Mouse (Mus musculus): ENCODE data around the gene Pepd. TPM values are rescaled to one million over a fixed set of nuclear protein-coding genes. Genes with fewer than 3 reads are reported as not detected.

The Pepd gene
- polyA plus RNA-seq, 1 experiment from 2014 or later = 54.6 TPM

DNA sequence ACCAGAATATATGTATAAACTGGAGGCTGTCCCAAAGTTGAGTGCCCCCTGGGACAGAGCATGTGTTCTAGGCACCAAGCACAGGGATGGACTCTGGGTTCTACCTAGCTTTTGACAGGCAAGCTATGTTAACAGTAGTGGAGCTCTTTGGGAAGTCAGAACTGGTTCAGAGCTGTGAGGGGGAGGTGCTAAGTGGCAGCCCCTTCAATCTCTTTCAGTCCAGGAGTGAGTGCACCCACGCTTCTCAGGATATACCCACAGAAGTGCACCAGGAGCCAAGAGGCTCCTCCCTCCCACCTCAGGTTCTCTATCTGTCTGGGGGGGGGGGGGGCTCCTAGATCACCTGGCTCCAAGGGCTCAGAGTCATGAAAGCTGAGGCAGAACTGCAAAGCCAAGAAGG is 112.2 kb downstream of the Pepd start:
- no peak for ATAC-seq (ENCODE audit: low FRiP score)
- 76% methylated on average over 1 of the region's 1 CpGs for WGBS
- no peaks in the 10 kb centered on the region; the same call in 1 of the 2 replicates for H3K36me3 ChIP-seq

GRCm38 (mm10) chr7:35025409-35026275 is 113.5 kb downstream of the Pepd start:
- H3K4me1 ChIP-seq (replicated peaks) = peaks cover 16% of the 10 kb centered on the region
- no peak overlapping the region for H3K27ac ChIP-seq
- H3K4me3 ChIP-seq = no peak overlapping the region
- H3K27me3 ChIP-seq = no peaks in the 10 kb centered on the region
- WGBS = 56% methylated on average over 5 of the region's 5 CpGs
- H3K36me3 ChIP-seq = no peaks in the 10 kb centered on the region; the same call in 1 of the 2 replicates
- no peaks in the 10 kb centered on the region for H3K9me3 ChIP-seq
- ATAC-seq (ENCODE audit: low FRiP score) = peak; percentile 72
- no peak overlapping the region for H3K9ac ChIP-seq
- no peak overlapping the region for H3K4me2 ChIP-seq

More for the DNA sequence above, 112.2 kb downstream of the Pepd start:
- no peak overlapping the region for H3K9ac ChIP-seq
- no peak overlapping the region for H3K27ac ChIP-seq
- H3K4me3 ChIP-seq = no peak overlapping the region
- H3K4me1 ChIP-seq (replicated peaks) = peaks cover 22% of the 10 kb centered on the region
- H3K27me3 ChIP-seq = no peaks in the 10 kb centered on the region
- H3K9me3 ChIP-seq = no peaks in the 10 kb centered on the region
- no peak overlapping the region for H3K4me2 ChIP-seq

GRCm38 (mm10) chr7:35026276-35026630 is 114.1 kb downstream of the Pepd start:
- Histone ChIP-seq H3K27me3 (no peaks in the 10 kb centered on the region), H3K36me3 (peaks cover 1% of the 10 kb centered on the region; the same call in 1 of the 2 replicates), H3K27ac (no peak overlapping the region), H3K4me3 (no peak overlapping the region), H3K9me3 (no peaks in the 10 kb centered on the region), H3K4me1 (replicated peaks) (peaks cover 13% of the 10 kb centered on the region), H3K9ac (no peak overlapping the region), H3K4me2 (no peak overlapping the region)
- ATAC-seq (ENCODE audit: low FRiP score) = 0 out of 2 replicates have a peak, but pooled peaks have one; percentile 2
- 75% methylated on average over 4 of the region's 4 CpGs for WGBS

- WGBS = 67% methylated on average over 3 of the region's 3 CpGs
- H3K4me1 ChIP-seq (replicated peaks) = peaks cover 13% of the 10 kb centered on the region
- no peak overlapping the region for H3K4me3 ChIP-seq
- no peak overlapping the region for H3K4me2 ChIP-seq
- ATAC-seq (ENCODE audit: low FRiP score) = no peak
- peaks cover 7% of the 10 kb centered on the region for H3K36me3 ChIP-seq
- no peak overlapping the region for H3K9ac ChIP-seq
- no peaks in the 10 kb centered on the region for H3K9me3 ChIP-seq
- no peaks in the 10 kb centered on the region for H3K27me3 ChIP-seq
- H3K27ac ChIP-seq = no peak overlapping the region
Measured at GRCm38 (mm10) chr7:35026838-35027291, 114.7 kb downstream of the Pepd start.

DNA sequence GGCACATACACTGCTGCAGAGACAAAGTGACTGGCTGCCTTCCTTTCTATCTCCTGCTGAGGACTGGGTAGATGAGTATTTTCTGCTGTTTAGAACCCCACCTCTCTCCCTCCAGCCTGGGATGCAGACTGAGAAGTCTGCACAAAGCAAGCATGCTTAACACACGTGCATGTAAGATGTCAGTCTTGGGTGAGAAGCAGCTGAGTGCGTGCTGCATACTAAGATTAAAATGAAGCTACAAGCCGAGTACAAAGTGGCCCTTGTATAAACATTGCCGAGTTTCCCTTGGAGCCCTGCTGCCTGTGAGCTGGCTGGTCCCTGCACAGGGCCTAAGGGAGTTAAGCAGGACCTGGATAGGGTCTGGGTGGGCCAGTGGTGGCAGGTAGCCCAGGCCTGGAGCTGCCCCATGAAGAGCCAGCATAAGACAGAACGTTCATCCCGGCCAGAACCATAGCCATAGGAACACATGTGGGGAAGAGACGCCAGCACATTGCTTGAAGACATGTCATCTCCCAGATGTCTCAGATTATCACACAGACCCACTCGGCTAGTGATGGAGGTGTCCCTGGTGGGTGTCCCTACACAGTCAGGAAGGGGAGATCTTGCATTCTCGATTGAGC is 115.7 kb downstream of the Pepd start:
- H3K4me1 ChIP-seq (replicated peaks) = peaks cover 13% of the 10 kb centered on the region
- WGBS = 80% methylated on average over 9 of the region's 9 CpGs
- peak overlapping the region; percentile 23 for H3K27ac ChIP-seq
- H3K9ac ChIP-seq = no peak overlapping the region
- no peak for ATAC-seq (ENCODE audit: low FRiP score)
- H3K4me3 ChIP-seq = no peak overlapping the region
- no peak overlapping the region for H3K4me2 ChIP-seq
- no peaks in the 10 kb centered on the region for H3K9me3 ChIP-seq
- peaks cover 18% of the 10 kb centered on the region for H3K36me3 ChIP-seq
- no peaks in the 10 kb centered on the region for H3K27me3 ChIP-seq

GRCm38 (mm10) chr7:35028559-35028958 is 116.4 kb downstream of the Pepd start:
- peaks cover 19% of the 10 kb centered on the region for H3K36me3 ChIP-seq
- no peak overlapping the region for H3K4me2 ChIP-seq
- no peak overlapping the region for H3K4me3 ChIP-seq
- H3K27ac ChIP-seq = no peak overlapping the region
- H3K9ac ChIP-seq = no peak overlapping the region
- no peak for ATAC-seq (ENCODE audit: low FRiP score)
- peaks cover 13% of the 10 kb centered on the region for H3K4me1 ChIP-seq (replicated peaks)
- no peaks in the 10 kb centered on the region for H3K9me3 ChIP-seq
- H3K27me3 ChIP-seq = no peaks in the 10 kb centered on the region
- WGBS = 92% methylated on average over 16 of the region's 16 CpGs

DNA sequence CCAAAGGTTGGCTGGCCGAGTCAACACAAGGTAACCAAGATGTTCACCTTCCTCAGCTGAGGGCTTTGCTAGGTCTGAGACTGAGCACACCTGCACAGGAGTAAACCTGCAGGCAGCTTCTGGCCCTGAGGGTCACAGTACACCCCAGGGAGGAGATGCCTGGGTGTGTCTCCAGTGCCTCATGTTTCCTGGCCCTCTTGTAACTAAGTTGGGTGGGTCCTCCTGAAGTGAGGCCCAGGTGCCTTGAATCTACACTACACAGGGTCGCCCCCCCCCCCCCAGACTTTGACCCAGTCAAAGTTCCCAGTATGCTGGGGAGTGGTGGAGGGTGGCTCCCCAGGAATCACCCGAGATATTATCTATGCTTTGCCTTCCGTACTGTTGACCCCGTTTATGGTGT is 117.0 kb downstream of the Pepd start:
- no peak for ATAC-seq (ENCODE audit: low FRiP score)
- Histone ChIP-seq H3K4me1 (replicated peaks) (peaks cover 16% of the 10 kb centered on the region), H3K9me3 (no peaks in the 10 kb centered on the region), H3K27me3 (no peaks in the 10 kb centered on the region), H3K4me2 (no peak overlapping the region), H3K9ac (no peak overlapping the region), H3K4me3 (no peak overlapping the region), H3K27ac (no peak overlapping the region), H3K36me3 (peaks cover 19% of the 10 kb centered on the region)
- 85% methylated on average over 5 of the region's 5 CpGs for WGBS

DNA sequence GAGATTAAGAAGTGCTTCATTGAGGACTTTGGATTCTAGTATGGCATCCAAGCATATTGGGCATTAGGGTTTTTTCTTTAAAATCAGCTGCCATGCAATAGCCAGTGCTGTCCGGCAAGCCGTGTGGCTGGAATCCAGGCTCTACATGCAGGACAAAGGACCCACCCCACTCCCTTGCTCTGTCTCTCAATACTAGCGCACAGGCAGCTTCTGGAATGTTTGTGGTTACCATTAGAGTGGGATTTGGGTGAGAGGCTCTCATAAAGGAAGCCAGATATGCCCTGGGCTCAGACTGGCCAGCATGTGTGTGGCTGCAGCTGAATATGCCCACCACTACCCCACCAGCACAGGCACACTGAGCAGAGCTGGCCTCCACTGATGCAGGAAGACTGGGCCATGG is 117.5 kb downstream of the Pepd start:
- ATAC-seq (ENCODE audit: low FRiP score) = no peak
- H3K9me3 ChIP-seq = no peaks in the 10 kb centered on the region
- H3K27ac ChIP-seq = no peak overlapping the region
- H3K4me1 ChIP-seq (replicated peaks) = peaks cover 20% of the 10 kb centered on the region
- no peak overlapping the region for H3K4me2 ChIP-seq
- H3K27me3 ChIP-seq = no peaks in the 10 kb centered on the region
- no peak overlapping the region for H3K4me3 ChIP-seq
- whole genome bisulfite sequencing = 90% methylated on average over 3 of the region's 3 CpGs
- H3K36me3 ChIP-seq = peaks cover 19% of the 10 kb centered on the region
- H3K9ac ChIP-seq = no peak overlapping the region

- H3K9ac ChIP-seq = no peak overlapping the region
- no peak overlapping the region for H3K27ac ChIP-seq
- H3K27me3 ChIP-seq = no peaks in the 10 kb centered on the region
- peaks cover 29% of the 10 kb centered on the region for H3K4me1 ChIP-seq (replicated peaks)
- ATAC-seq (ENCODE audit: low FRiP score) = no peak
- H3K9me3 ChIP-seq = no peaks in the 10 kb centered on the region
- H3K36me3 ChIP-seq = peaks cover 19% of the 10 kb centered on the region
- 84% methylated on average over 6 of the region's 6 CpGs for WGBS
- H3K4me3 ChIP-seq = no peak overlapping the region
- no peak overlapping the region for H3K4me2 ChIP-seq
Measured at GRCm38 (mm10) chr7:35030567-35030966, 118.4 kb downstream of the Pepd start.

DNA sequence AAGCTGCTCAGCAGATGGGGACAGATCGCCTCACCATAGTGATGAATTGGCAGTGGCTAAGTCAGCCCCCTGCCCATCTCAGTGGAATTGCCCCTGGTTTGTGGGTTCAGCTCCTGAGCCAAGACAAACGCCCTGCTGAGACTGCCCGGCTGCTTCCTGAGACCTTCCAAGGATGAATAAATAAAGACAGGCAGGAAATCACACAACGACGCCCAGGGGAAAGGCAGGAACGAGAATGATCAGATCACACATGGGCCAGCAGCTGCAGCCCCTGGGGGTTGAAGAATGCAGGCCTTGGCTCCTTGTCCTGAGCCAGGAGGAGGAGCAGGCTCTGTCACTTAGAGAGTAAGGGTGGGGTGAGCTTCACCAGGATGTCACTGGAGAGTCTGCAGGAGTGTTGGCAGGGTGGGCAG is 123.0 kb downstream of the Pepd start:
- peaks cover 24% of the 10 kb centered on the region for H3K36me3 ChIP-seq
- H3K4me2 ChIP-seq = no peak overlapping the region
- 26% methylated on average over 6 of the region's 6 CpGs for WGBS
- H3K4me3 ChIP-seq = no peak overlapping the region
- no peaks in the 10 kb centered on the region for H3K27me3 ChIP-seq
- H3K27ac ChIP-seq = peak overlapping the region; percentile 71
- ATAC-seq (ENCODE audit: low FRiP score) = no peak
- no peaks in the 10 kb centered on the region for H3K9me3 ChIP-seq
- peaks cover 37% of the 10 kb centered on the region for H3K4me1 ChIP-seq (replicated peaks)
- H3K9ac ChIP-seq = 0 out of 2 replicates have a peak overlapping the region, but pooled peaks have one; percentile 39

DNA sequence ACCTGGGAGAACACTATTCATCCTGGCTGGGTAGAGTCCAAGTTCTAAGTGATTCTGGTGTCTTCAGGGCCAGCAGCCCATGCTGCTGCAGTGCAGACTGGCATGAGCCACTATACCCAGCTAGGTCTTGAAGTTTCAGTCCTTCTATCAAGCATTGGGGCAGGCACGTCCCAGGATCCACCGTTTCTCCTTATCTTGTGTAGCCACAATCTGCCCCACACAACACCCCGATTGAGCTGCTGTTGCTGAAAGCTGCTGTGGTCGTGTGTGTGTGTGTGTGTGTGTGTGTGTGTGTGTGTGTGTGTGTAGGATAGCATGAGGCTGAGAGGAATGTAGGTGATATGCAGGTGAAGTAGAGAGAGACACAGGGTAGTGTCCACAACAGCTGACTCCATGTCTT is 123.4 kb downstream of the Pepd start:
- H3K27ac ChIP-seq = peak overlapping the region; percentile 71
- H3K27me3 ChIP-seq = no peaks in the 10 kb centered on the region
- no peak for ATAC-seq (ENCODE audit: low FRiP score)

GRCm38 (mm10) chr7:35036266-35036731 is 124.1 kb downstream of the Pepd start:
- peak; percentile 87 for ATAC-seq (ENCODE audit: low FRiP score)
- peaks cover 41% of the 10 kb centered on the region for H3K4me1 ChIP-seq (replicated peaks)

More for the DNA sequence above, 123.4 kb downstream of the Pepd start:
- Histone ChIP-seq H3K36me3 (peaks cover 27% of the 10 kb centered on the region), H3K4me2 (no peak overlapping the region), H3K9me3 (no peaks in the 10 kb centered on the region), H3K4me3 (no peak overlapping the region), H3K4me1 (replicated peaks) (peaks cover 37% of the 10 kb centered on the region), H3K9ac (no peak overlapping the region)
- 94% methylated on average over 4 of the region's 4 CpGs for WGBS

More at GRCm38 (mm10) chr7:35036266-35036731, 124.1 kb downstream of the Pepd start:
- no peak overlapping the region for H3K4me3 ChIP-seq
- no peak overlapping the region for H3K9ac ChIP-seq
- no peak overlapping the region for H3K4me2 ChIP-seq
- WGBS = 47% methylated on average over 5 of the region's 5 CpGs
- no peaks in the 10 kb centered on the region for H3K27me3 ChIP-seq
- H3K27ac ChIP-seq = peak overlapping the region; percentile 71
- H3K36me3 ChIP-seq = peaks cover 32% of the 10 kb centered on the region
- H3K9me3 ChIP-seq = no peaks in the 10 kb centered on the region

All from hindbrain, embryonic 13.5 days (tissue).